Mouse (Mus musculus) lung, postnatal 0 days (tissue): ENCODE measurements around the gene Dennd2d. TPM values are rescaled to one million over a fixed set of nuclear protein-coding genes. Genes with fewer than 3 reads are reported as not detected.
A peak's percentile ranks its signal among the peaks of the same experiment; 100 is the strongest.

Source experiments
- ATAC-seq: fragments of 200-750 bp; cut with Nextera tagmentation; 2 replicates; pipeline ENCODE4 v1.8.0; 2017; ENCODE audit warnings: moderate library complexity
- DNase-seq: peaks from one replicate; pipeline ENCODE4 v3.0.0-alpha.2; 2016; ENCODE audit warnings: low spot score
- H3K27ac ChIP-seq: fragments of 300-500 bp; sonication (generic); 2 replicates; pipeline ENCODE4 v1.5.1; 2014; ENCODE audit warnings: antibody characterized with exemption, mild to moderate bottlenecking, low read length, mixed read lengths
- H3K27me3 ChIP-seq: fragments of 300-500 bp; sonication (generic); replicated peaks from 2 replicates; pipeline ENCODE4 v1.6.1; 2014; ENCODE audit warnings: low read length, mixed read lengths; ENCODE audit not compliant: insufficient read depth
- H3K36me3 ChIP-seq: fragments of 300-500 bp; sonication (generic); 2 replicates; pipeline ENCODE4 v1.6.1; 2014; ENCODE audit warnings: low read length, mixed read lengths; ENCODE audit not compliant: insufficient read depth
- H3K4me1 ChIP-seq: fragments of 300-500 bp; sonication (generic); 2 replicates; pipeline ENCODE4 v1.6.1; 2014; ENCODE audit warnings: antibody characterized with exemption, low read depth, low read length, mixed read lengths; ENCODE audit not compliant: insufficient read depth
- H3K4me2 ChIP-seq: fragments of 300-500 bp; sonication (generic); replicated peaks from 2 replicates; pipeline ENCODE4 v1.6.1; 2014; ENCODE audit warnings: low read depth, mild to moderate bottlenecking, low read length, moderate library complexity, mixed read lengths
- H3K4me3 ChIP-seq: fragments of 300-500 bp; sonication (generic); 2 replicates; pipeline ENCODE4 v1.5.1; 2014; ENCODE audit warnings: low read depth, low read length
- H3K9ac ChIP-seq: fragments of 300-500 bp; sonication (generic); replicated peaks from 2 replicates; pipeline ENCODE4 v1.6.1; 2014; ENCODE audit warnings: low read depth, mild to moderate bottlenecking
- H3K9me3 ChIP-seq: fragments of 300-500 bp; sonication (generic); 2 replicates; pipeline ENCODE4 v1.6.1; 2016; ENCODE audit warnings: low read length, mixed read lengths
- CTCF ChIP-seq: IDR thresholded peaks from 2 replicates; pipeline ENCODE4 v1.5.1; 2016; ENCODE audit warnings: antibody characterized with exemption, mild to moderate bottlenecking
- EP300 ChIP-seq: IDR thresholded peaks from 2 replicates; pipeline ENCODE4 v1.6.1; 2016; ENCODE audit warnings: antibody characterized with exemption, mild to moderate bottlenecking, control low read depth
- WGBS: fragments of 180-500 bp; shearing (Covaris S2); extraction: QIAGEN DNeasy Blood & Tissue Kit; methylation state at CpG from one replicate; pipeline ENCODE4 v1.1.7; 2014; 5-methylcytosine and 5-hydroxymethylcytosine counted together
- polyA plus RNA-seq: library from polyadenylated mRNA; unstranded; fragments of >200 nt; fragmentation: Nextera tagmentation; extraction: Ambion mirVana; gene quantifications from 2 replicates; pipeline ENCODE4 v1.2.1, GENCODE M21; 2015

The Dennd2d gene
- polyA plus RNA-seq, 1 experiment from 2014 or later = 19.6 TPM

GRCm38 (mm10) chr3:106462059-106462470 lies 20.1 kb upstream of the Dennd2d start:
- no peak for ATAC-seq
- Histone ChIP-seq H3K4me1 (no peaks in the 10 kb centered on the region), H3K27ac (no peak overlapping the region), H3K9me3 (no peaks in the 10 kb centered on the region), H3K4me2 (no peak overlapping the region), H3K4me3 (no peak overlapping the region), H3K36me3 (no peaks in the 10 kb centered on the region), H3K27me3 (no peaks in the 10 kb centered on the region), H3K9ac (no peak overlapping the region)
- DNase-seq = no peak
- 79% methylated on average over 2 of the region's 2 CpGs for WGBS
- no peak for TF ChIP-seq EP300
- no peak for TF ChIP-seq CTCF

- H3K9ac ChIP-seq = no peak overlapping the region
- TF ChIP-seq CTCF = no peak
- no peak for TF ChIP-seq EP300
- no peaks in the 10 kb centered on the region for H3K27me3 ChIP-seq
- 57% methylated on average over 3 of the region's 3 CpGs for WGBS
- no peak for DNase-seq
- H3K4me1 ChIP-seq = no peaks in the 10 kb centered on the region
- no peak overlapping the region for H3K4me3 ChIP-seq
- ATAC-seq = no peak
- H3K36me3 ChIP-seq = no peaks in the 10 kb centered on the region
- no peak overlapping the region for H3K27ac ChIP-seq
- H3K9me3 ChIP-seq = no peaks in the 10 kb centered on the region
- no peak overlapping the region for H3K4me2 ChIP-seq
These were observed 19.7 kb upstream of the Dennd2d start for GRCm38 (mm10) chr3:106462493-106462892.

- 76% methylated on average over 1 of the region's 1 CpGs for WGBS
- Histone ChIP-seq H3K9ac (no peak overlapping the region), H3K4me1 (no peaks in the 10 kb centered on the region), H3K27me3 (no peaks in the 10 kb centered on the region), H3K27ac (no peak overlapping the region), H3K36me3 (no peaks in the 10 kb centered on the region), H3K4me2 (no peak overlapping the region), H3K9me3 (no peaks in the 10 kb centered on the region), H3K4me3 (no peak overlapping the region)
- DNase-seq (no peak), ATAC-seq (no peak)
- TF ChIP-seq CTCF = no peak
- no peak for TF ChIP-seq EP300
These were observed 17.5 kb upstream of the Dennd2d start for GRCm38 (mm10) chr3:106464750-106465149.

DNA sequence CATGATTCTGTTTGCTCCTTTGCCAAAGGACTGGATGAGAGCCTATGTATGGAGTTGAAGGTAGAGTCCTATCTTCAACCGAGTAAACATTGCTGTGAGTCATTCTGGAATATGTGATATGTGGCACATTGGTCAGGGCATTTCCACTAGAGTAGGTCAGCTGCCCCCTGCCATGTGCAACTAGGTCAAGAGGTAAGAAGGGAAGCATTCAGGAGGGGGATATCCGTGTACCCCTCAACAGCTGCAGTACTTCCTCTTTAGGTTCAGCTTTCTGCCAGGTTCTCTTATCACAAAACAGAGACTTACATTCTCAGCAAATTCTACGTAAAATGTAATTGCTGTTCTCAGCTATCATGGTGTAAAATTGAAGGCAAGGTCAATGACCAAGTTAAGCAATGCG lies 8.0 kb upstream of the Dennd2d start:
- H3K4me1 ChIP-seq = no peaks in the 10 kb centered on the region
- H3K27me3 ChIP-seq = no peaks in the 10 kb centered on the region
- DNase-seq (no peak), ATAC-seq (no peak)
- H3K9ac ChIP-seq = no peak overlapping the region
- TF ChIP-seq EP300 (no peak), CTCF (no peak)
- WGBS = 73% methylated on average over 4 of the region's 4 CpGs
- no peaks in the 10 kb centered on the region for H3K36me3 ChIP-seq
- no peak overlapping the region for H3K27ac ChIP-seq
- H3K9me3 ChIP-seq = no peaks in the 10 kb centered on the region
- H3K4me2 ChIP-seq = no peak overlapping the region
- H3K4me3 ChIP-seq = no peak overlapping the region

GRCm38 (mm10) chr3:106476863-106477262 lies 5.3 kb upstream of the Dennd2d start:
- no peaks in the 10 kb centered on the region for H3K4me1 ChIP-seq
- WGBS = 75% methylated on average over 1 of the region's 1 CpGs
- H3K9ac ChIP-seq = no peak overlapping the region
- H3K4me2 ChIP-seq = no peak overlapping the region
- H3K9me3 ChIP-seq = no peaks in the 10 kb centered on the region
- no peak overlapping the region for H3K4me3 ChIP-seq
- no peaks in the 10 kb centered on the region for H3K36me3 ChIP-seq
- ATAC-seq (no peak), DNase-seq (no peak)
- no peak overlapping the region for H3K27ac ChIP-seq
- no peaks in the 10 kb centered on the region for H3K27me3 ChIP-seq
- TF ChIP-seq CTCF (no peak), EP300 (no peak)

GRCm38 (mm10) chr3:106483297-106483696 lies 1.1 kb downstream of the Dennd2d start:
- 45% methylated on average over 7 of the region's 7 CpGs for WGBS
- DNase-seq (peak; percentile 56), ATAC-seq (no peak)
- TF ChIP-seq EP300 = no peak
- TF ChIP-seq CTCF = no peak
- Histone ChIP-seq H3K4me1 (peaks cover 7% of the 10 kb centered on the region; the same call in 1 of the 2 replicates), H3K4me2 (peak overlapping the region; percentile 92), H3K9me3 (no peaks in the 10 kb centered on the region), H3K27me3 (no peaks in the 10 kb centered on the region), H3K4me3 (peak overlapping the region; percentile 82; the same call in 1 of the 2 replicates), H3K27ac (peak overlapping the region; percentile 78), H3K9ac (no peak overlapping the region), H3K36me3 (no peaks in the 10 kb centered on the region)
